Mouse (Mus musculus) embryo, embryonic 9.5 days (tissue): ENCODE data around the gene Il21.
A peak's percentile ranks its signal among the peaks of the same experiment; 100 is the strongest.

ENCODE experiments used
- DNase-seq: peaks from one replicate; pipeline ENCODE4 v3.0.0-alpha.2; 2017; ENCODE audit errors: extremely low spot score

Il21 gene

DNA sequence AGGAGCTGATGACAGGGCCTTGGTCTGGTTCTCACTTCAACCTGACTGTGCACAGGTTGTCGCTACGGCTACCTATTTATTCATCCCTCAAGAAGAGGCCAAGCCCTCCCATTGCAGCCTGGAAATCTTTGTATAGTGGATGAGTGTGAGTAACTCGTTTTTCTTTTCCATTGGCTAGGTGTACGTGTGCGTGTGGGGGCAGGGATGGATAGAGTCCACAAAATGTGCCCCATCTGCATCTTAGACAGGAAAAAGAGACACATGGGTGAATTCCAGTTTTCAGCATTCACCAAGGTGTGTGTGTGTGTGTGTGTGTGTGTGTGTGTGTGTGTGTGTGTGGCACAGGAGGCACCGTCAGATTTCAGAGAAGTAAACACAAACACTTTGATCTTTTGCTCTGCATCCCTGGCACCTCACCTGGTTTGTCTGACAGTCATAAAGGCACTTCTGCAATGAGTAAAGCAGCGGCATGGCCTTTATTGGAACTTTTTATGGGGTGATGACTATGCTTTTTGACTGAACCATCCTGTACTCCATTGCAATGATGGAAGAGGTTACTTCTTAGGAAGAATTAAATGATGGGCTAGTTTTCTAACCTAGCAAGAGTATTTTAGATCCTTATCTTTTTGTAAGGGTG, at the start of gene Il21:
Gene Il21 (minus strand): TSS at position 51 of the 637 bp plus-strand sequence.
- no peak for DNase-seq

- DNase-seq, result no peak
These were observed 48.4 kb upstream of the Il21 start for GRCm38 (mm10) chr3:37280871-37281270.

GRCm38 (mm10) chr3:37280221-37280620, 47.8 kb upstream of the Il21 start:
- DNase-seq, result no peak

DNA sequence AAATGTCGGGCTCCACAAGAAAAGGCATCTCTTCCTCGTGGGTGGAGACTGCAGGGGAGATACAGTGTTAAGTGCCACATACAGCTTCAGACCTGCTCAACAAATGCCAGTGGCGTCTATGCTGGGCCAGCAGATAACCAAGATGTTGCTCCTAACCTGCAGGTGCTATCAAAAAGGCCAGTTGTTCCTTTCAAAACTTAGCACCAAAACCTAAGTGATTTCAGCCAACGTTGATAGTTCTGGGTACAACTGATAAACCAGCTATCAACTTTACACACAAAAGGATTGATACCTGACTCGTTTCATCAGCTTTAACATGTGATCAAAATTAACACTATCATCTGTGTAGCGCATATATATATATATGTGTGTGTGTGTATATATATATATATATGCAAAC, 42.2 kb upstream of the Il21 start:
- DNase-seq, result no peak

GRCm38 (mm10) chr3:37273092-37273491, 40.7 kb upstream of the Il21 start:
- DNase-seq, result no peak

DNA sequence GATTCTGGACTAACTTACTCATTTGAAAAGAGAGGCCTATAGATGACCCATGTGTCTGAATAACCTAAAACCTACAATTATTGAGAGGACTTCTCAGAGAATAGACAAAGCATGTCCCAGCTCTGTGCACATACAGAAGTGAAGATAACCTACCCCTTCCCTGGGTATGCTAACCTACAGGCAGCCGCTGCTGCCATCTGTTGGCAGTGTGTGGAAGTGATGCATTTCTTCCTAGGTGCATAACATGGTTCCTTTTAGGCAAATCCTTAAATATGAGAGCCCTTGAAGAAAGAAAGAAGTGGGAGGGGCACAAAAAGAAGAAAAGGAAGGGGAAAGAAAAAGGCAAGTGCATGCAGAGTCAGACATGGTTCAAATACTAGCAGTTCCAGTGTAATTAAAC, 38.8 kb upstream of the Il21 start:
- peak; percentile 43 for DNase-seq

GRCm38 (mm10) chr3:37269926-37270325, 37.5 kb upstream of the Il21 start:
- DNase-seq, result no peak

DNA sequence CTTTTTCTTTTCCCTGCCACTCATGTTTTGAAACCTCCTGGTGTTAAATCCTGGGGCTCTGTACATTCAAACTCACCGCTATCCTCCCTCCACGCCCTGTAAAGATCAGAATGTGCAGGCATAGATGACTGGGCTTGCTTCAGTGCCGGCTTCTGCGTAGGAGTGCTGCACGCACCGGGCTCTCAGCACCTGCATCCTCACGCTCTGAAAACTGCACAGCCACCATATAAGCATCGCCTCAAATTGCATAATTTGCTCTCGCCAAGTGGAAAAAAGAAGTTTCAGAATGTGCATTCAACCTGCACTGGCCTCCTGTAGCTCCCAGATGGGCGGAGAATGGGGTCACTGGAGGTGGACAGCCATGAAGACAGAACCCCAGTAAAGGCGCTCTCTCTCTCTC, 35.9 kb upstream of the Il21 start:
- no peak for DNase-seq

- DNase-seq, result no peak
These were observed 27.0 kb upstream of the Il21 start for GRCm38 (mm10) chr3:37259331-37259999.

DNA sequence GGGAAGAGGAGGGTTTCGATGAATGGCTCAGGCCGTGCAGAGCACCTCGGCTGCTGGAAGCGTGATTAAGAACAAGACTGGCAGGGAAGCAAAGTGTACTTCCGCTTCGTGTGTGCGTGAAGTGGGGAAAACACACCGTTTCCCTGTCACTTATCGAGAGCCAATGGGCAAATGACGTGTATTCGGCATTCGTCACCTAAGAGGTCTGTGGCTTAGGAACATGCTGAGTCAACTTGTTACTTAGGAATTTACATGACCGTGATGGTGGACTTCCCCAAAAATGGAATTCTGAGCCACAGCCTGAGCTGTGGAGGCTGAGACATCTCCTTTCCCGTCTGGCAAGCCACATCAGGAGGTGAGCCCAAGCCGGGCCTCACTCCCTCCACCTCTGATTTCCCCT, 25.3 kb upstream of the Il21 start:
- no peak for DNase-seq

DNA sequence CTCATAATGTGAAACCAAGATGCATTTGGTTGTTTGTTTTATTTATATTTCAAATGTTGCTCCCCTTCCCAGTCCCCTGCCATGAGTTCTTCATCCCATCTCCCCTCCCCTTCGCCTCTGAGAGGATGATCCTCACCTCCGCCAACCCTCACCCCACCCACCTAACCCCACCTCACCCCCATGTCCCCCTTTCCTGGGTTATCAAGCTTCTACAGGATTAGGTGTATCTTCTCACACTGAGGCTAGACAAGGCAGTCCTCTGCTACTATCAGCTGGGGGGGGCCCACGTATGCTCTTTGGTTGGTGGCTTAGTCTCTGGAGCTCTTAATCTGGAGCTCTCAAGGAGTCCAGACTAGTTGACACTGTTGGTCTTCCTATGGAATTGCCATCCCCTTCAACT, 18.5 kb upstream of the Il21 start:
- no peak for DNase-seq

- no peak for DNase-seq
These were observed 2.6 kb upstream of the Il21 start for GRCm38 (mm10) chr3:37235025-37235424.

DNA sequence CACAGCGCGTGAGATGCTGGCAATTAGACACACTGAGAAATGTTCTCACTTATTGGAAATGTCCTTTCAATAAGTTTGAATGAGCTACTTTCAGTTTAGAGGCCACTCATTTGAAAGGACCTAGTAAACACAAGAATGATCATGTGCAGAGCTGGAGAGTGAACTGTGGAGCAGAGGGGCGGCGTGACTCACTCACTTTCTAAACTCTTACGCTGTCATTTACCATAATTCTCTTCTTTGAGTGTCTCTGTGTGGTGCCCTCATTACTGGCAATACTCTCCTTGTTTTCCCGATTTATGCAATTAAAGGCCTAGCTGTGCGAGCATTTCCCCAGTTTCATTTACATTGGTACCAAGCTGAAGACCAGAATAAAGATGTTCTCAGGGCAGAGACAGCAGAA, 1.3 kb downstream of the Il21 start:
- DNase-seq, result no peak

GRCm38 (mm10) chr3:37229082-37229829, 3.2 kb downstream of the Il21 start:
- no peak for DNase-seq

DNA sequence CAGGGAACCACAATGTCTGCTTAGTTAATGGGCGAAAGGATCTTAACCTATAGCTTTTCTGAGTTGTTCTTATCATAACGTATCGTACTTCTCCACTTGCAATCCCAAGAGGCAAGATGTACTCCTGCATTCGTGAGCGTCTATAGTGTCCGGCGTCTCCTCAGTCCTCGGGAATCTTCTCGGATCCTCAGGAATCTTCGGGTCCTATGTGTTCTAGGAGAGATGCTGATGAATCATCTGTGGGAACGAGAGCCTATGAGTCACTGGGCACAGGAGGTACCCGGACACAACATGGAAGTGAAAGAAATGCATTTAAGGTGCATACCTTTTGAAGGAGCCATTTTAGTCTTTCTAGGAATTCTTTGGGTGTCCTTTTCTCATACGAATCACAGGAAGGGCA, 7.3 kb downstream of the Il21 start:
- no peak for DNase-seq

DNA sequence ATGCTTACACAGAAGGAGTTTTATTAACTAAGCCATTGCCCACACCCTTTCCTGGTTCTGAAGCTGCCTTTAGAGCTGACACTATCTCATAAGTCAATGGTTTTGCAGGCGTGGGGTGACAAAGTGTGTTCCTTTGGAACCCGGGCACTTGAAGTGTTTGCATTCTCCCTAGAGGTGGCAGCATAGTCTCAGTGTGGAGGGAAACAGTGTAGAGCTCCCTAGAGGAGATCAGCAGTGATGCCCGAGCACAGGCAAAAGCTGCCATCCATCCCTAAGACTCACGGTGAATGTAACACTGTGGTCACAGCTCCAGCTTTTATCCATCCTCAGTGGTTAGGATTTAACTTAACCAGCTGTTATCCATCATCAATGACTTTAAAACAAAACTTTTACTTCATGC, 13.4 kb downstream of the Il21 start:
- peak; percentile 25 for DNase-seq

GRCm38 (mm10) chr3:37205226-37205800, 27.1 kb downstream of the Il21 start:
- DNase-seq, result no peak

DNA sequence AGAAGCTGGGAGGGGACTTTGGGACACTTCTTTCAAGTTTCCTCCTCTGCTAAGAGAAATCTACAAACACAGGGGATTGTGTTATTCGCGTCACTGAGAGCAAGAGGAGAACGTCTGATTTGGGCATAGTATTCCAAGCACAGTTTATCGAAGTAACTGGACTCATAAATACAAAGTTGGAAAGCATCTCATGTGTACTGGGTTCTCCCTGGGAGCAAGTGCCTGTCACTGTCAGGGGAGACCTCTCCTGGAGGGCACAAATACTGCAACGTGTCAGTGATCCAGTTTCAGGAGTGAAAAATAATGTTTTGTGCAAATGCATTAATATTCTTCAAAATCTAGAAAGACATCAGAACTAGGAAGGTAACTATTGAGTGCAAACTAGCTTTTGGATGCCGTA, 27.9 kb downstream of the Il21 start:
- peak; percentile 36 for DNase-seq

- DNase-seq, result peak; percentile 90
These were observed 28.4 kb downstream of the Il21 start for GRCm38 (mm10) chr3:37203984-37204428.

- DNase-seq, result no peak
These were observed 29.6 kb downstream of the Il21 start for GRCm38 (mm10) chr3:37202856-37203255.

- peak; percentile 19 for DNase-seq
These were observed 31.1 kb downstream of the Il21 start for GRCm38 (mm10) chr3:37201122-37201916.

DNA sequence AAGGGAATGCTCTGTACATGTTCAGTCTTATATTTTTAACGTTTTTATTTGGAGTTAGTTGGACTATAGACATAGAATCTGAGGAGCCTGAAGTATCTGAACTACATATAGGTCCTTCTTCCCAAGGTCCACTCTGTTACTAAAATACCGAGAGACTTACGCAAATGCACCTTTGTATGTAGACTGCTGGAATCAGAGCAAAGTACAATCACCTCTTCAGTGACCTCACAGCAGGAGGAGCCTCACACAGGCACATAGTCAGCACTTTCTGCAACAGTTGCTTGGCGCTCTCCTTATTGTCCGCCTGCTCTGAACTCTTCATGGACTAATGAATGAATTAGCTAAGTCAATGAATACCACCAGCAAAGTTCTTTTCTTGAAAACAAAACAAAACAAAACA, 34.1 kb downstream of the Il21 start:
- DNase-seq, result no peak
